Mouse (Mus musculus) heart, postnatal 0 days (tissue): ENCODE measurements at regions not wholly inside any gene's neighbourhood (a gene's known extent, or its start where the extent isn't known, plus 50 kb on each side); places are given as distances from the start of the nearest gene placed in this dataset.
A peak's percentile ranks its signal among the peaks of the same experiment; 100 is the strongest.

ENCODE experiments used
- ATAC-seq: fragments of 200-750 bp; cut with Nextera tagmentation; 2 replicates; pipeline ENCODE4 v1.8.0; 2017; ENCODE audit warnings: low read depth, moderate number of reproducible peaks, moderate library complexity; ENCODE audit not compliant: insufficient read depth
- DNase-seq: peaks from one replicate; pipeline ENCODE4 v3.0.0-alpha.2; 2016; ENCODE audit warnings: low spot score
- H3K27ac ChIP-seq: fragments of 300-500 bp; sonication (generic); 2 replicates; pipeline ENCODE4 v1.5.1; 2014; ENCODE audit warnings: low read depth, mild to moderate bottlenecking
- H3K27me3 ChIP-seq: fragments of 300-500 bp; sonication (generic); 2 replicates; pipeline ENCODE4 v1.6.1; 2014; ENCODE audit warnings: low read length, mixed read lengths; ENCODE audit not compliant: control insufficient read depth, insufficient read depth
- H3K36me3 ChIP-seq: fragments of 300-500 bp; sonication (generic); replicated peaks from 2 replicates; pipeline ENCODE4 v1.6.1; 2014; ENCODE audit warnings: low read length, mixed read lengths; ENCODE audit not compliant: control insufficient read depth, insufficient read depth
- H3K4me1 ChIP-seq: fragments of 300-500 bp; sonication (generic); 2 replicates; pipeline ENCODE4 v1.6.1; 2014; ENCODE audit warnings: antibody characterized with exemption; ENCODE audit not compliant: control insufficient read depth, insufficient read depth
- H3K4me2 ChIP-seq: fragments of 300-500 bp; sonication (generic); 2 replicates; pipeline ENCODE4 v1.6.1; 2014; ENCODE audit warnings: low read depth, mild to moderate bottlenecking, low read length, moderate library complexity
- H3K4me3 ChIP-seq: fragments of 300-500 bp; sonication (generic); 2 replicates; pipeline ENCODE4 v1.5.1; 2014; ENCODE audit warnings: low read depth, low read length
- H3K9ac ChIP-seq: fragments of 300-500 bp; sonication (generic); replicated peaks from 2 replicates; pipeline ENCODE4 v1.6.1; 2014; ENCODE audit warnings: low read depth, low read length, mixed read lengths
- H3K9me3 ChIP-seq: fragments of 300-500 bp; sonication (generic); replicated peaks from 2 replicates; pipeline ENCODE4 v1.6.1; 2016; ENCODE audit warnings: low read length; ENCODE audit not compliant: control insufficient read depth
- CTCF ChIP-seq: IDR thresholded peaks from 2 replicates; pipeline ENCODE4 v1.5.1; 2016; ENCODE audit warnings: antibody characterized with exemption, control low read depth, low read depth
- EP300 ChIP-seq: IDR thresholded peaks from 2 replicates; pipeline ENCODE4 v1.6.1; 2016; ENCODE audit warnings: antibody characterized with exemption, low read depth
- WGBS: fragments of 180-500 bp; shearing (Covaris S2); extraction: QIAGEN DNeasy Blood & Tissue Kit; methylation state at CpG from one replicate; pipeline ENCODE4 v1.1.7; 2014; 5-methylcytosine and 5-hydroxymethylcytosine counted together

GRCm38 (mm10) chr11:31592061-31592460, 79.6 kb downstream of the Bod1 start:
- ATAC-seq (0 out of 2 replicates have a peak, but pooled peaks have one; percentile 39), DNase-seq (no peak)
- Histone ChIP-seq H3K9me3 (no peaks in the 10 kb centered on the region), H3K4me3 (no peak overlapping the region), H3K36me3 (no peaks in the 10 kb centered on the region), H3K9ac (no peak overlapping the region), H3K27me3 (no peaks in the 10 kb centered on the region), H3K27ac (peak overlapping the region; percentile 36; the same call in 1 of the 2 replicates), H3K4me2 (no peak overlapping the region), H3K4me1 (0 out of 2 replicates have a peak, but pooled peaks cover 12% of the 10 kb centered on the region)
- TF ChIP-seq CTCF = no peak
- no peak for TF ChIP-seq EP300
- 34% methylated on average over 11 of the region's 11 CpGs for WGBS

GRCm38 (mm10) chr11:31591037-31591554, 80.6 kb downstream of the Bod1 start:
- ATAC-seq = no peak
- 37% methylated on average over 6 of the region's 6 CpGs for WGBS
- H3K4me1 ChIP-seq = 0 out of 2 replicates have a peak, but pooled peaks cover 12% of the 10 kb centered on the region
- no peaks in the 10 kb centered on the region for H3K36me3 ChIP-seq
- H3K9me3 ChIP-seq = no peaks in the 10 kb centered on the region
- DNase-seq = no peak
- no peak overlapping the region for H3K4me3 ChIP-seq
- H3K4me2 ChIP-seq = no peak overlapping the region
- no peak overlapping the region for H3K27ac ChIP-seq
- no peak overlapping the region for H3K9ac ChIP-seq
- no peaks in the 10 kb centered on the region for H3K27me3 ChIP-seq
- TF ChIP-seq CTCF (no peak), EP300 (no peak)

GRCm38 (mm10) chr11:31574941-31575340, 96.7 kb downstream of the Bod1 start:
- 69% methylated on average over 3 of the region's 3 CpGs for WGBS
- no peak overlapping the region for H3K9ac ChIP-seq
- H3K36me3 ChIP-seq = no peaks in the 10 kb centered on the region
- ATAC-seq (no peak), DNase-seq (no peak)
- H3K9me3 ChIP-seq = no peaks in the 10 kb centered on the region
- TF ChIP-seq EP300 = no peak
- no peak for TF ChIP-seq CTCF
- no peak overlapping the region for H3K4me3 ChIP-seq
- no peaks in the 10 kb centered on the region for H3K4me1 ChIP-seq
- no peaks in the 10 kb centered on the region for H3K27me3 ChIP-seq
- no peak overlapping the region for H3K27ac ChIP-seq
- H3K4me2 ChIP-seq = no peak overlapping the region

GRCm38 (mm10) chr11:31564742-31565510, 106.8 kb downstream of the Bod1 start:
- Histone ChIP-seq H3K27me3 (no peaks in the 10 kb centered on the region), H3K9ac (no peak overlapping the region), H3K4me2 (no peak overlapping the region), H3K4me1 (peaks cover 12% of the 10 kb centered on the region; the same call in 1 of the 2 replicates), H3K36me3 (no peaks in the 10 kb centered on the region), H3K9me3 (no peaks in the 10 kb centered on the region), H3K4me3 (no peak overlapping the region), H3K27ac (peak overlapping the region; percentile 47)
- TF ChIP-seq CTCF (no peak), EP300 (no peak)
- ATAC-seq (peak; percentile 71), DNase-seq (peak; percentile 44)
- 51% methylated on average over 13 of the region's 13 CpGs for WGBS

GRCm38 (mm10) chr11:31563826-31564741, 107.6 kb downstream of the Bod1 start:
- no peak overlapping the region for H3K4me3 ChIP-seq
- H3K4me1 ChIP-seq = peaks cover 12% of the 10 kb centered on the region; the same call in 1 of the 2 replicates
- no peaks in the 10 kb centered on the region for H3K9me3 ChIP-seq
- no peaks in the 10 kb centered on the region for H3K27me3 ChIP-seq
- no peak overlapping the region for H3K9ac ChIP-seq
- H3K36me3 ChIP-seq = no peaks in the 10 kb centered on the region
- H3K4me2 ChIP-seq = no peak overlapping the region
- H3K27ac ChIP-seq = peak overlapping the region; percentile 36
- DNase-seq = peak; percentile 28
- WGBS = 16% methylated on average over 10 of the region's 10 CpGs
- TF ChIP-seq CTCF (no peak), EP300 (no peak)
- ATAC-seq = peak; percentile 76
